Mouse (Mus musculus) left cerebral cortex, adult 18-20 months (tissue): ENCODE measurements at regions not wholly inside any gene's neighbourhood (a gene's known extent, or its start where the extent isn't known, plus 50 kb on each side); places are given as distances from the start of the nearest gene placed in this dataset.

Experiments used
- DNase-seq, 2 experiments: peaks; one replicate each; pipeline ENCODE4 v3.0.0; 2021 to 2022; ENCODE audit warnings: low spot score in 2 of 2, mixed read lengths in 1 of 2

DNA sequence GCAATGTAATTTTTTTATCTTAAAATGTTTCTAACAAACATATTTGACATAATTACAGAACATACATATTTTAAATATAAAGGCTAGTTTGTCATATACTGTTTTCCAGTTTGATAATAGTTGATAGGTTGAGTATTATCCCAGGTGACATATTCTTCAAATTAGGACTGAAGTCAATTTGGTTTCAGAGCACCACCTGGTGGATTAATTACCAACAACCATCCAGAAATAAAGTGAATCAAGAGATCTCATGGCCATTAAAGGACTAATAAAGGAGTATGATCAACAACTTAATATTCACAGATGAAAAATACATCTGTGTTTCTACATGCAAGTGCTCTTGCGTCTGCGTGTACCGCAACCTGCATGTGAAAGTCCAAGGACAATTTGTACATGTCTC lies 50.3 kb upstream of the Nmu start:
- DNase-seq: no peak

DNA sequence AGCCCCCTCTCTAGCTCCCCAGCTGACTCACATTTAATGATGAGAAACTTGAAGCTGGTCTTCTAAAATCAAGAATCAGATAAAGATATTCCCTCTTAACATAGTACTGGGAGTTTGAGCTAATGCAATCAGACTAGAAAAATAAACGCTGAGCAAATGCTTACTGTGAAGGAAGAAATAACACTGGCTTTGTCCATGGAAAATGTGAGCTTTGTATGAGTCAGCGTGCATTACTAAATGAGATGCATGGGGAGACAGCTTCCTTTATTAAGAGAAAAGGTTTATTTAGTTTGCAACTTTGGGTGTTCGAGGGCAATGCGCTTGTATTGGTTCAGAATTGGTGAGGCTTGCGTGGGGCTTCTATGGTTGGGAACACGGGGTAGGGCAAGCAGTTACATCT lies 52.7 kb upstream of the Nmu start:
- no peak for DNase-seq

DNA sequence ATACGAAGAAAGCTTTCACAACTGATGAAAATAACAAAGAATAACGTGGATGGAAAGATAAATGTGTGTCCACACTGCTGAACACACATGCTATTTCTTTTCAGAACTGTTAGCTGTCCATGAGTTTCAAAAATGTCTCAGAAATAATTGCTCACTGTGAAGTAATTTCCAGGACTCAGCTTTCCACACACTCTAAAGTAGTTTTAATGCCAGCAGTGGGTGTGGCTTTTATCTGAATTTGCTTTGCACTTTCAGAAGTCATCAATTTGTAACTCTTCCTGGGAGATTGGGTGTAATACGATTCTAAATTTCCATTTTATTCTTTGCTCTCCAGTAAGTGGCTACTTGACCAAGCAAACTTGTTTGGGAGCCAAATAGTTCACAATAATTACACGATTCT lies 53.5 kb upstream of the Nmu start:
- no peak for DNase-seq

DNA sequence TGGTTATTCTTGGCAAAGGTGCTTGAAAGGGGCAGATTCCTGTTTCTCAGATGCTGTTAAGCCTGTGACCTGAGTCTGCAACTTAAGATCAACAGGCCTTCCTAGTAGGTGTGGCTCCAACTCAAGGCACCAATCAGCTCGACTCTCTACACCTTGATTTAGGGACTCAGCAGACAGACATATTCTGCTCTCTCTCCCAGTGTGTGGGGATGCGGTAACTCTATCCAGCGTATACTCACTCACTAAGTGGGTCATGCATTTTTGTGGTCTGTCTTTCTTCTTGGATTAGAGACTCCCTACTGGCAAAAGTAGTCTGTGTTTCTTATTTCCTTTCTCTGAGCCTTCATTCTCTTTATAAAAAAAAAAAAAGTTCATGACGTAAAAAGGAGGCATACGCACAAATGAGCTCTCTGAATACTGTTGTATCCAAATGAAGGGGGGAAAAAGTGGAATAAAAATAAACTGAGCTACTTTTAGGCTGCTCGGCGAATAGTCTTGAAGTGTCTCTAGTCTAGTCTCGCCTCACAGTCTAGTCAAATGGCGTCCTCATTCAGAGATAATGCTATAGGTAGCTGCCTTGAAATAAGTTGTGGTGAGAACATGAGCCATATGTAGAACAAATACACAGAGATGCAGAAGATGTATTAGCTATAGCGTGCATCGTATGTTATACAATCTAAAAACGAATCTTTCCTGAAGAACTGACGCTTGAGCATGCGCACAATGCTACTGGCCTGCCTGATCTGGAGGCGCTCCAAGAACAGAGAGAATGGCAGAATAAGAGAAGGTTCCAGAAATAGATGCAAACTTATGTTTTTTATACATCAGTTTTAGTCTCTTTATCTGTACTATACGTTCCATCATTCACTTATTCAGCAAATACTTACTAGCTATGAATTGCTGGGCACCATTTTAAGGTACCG lies 55.6 kb upstream of the Nmu start:
- peak; percentile 26 to 48 for DNase-seq

DNA sequence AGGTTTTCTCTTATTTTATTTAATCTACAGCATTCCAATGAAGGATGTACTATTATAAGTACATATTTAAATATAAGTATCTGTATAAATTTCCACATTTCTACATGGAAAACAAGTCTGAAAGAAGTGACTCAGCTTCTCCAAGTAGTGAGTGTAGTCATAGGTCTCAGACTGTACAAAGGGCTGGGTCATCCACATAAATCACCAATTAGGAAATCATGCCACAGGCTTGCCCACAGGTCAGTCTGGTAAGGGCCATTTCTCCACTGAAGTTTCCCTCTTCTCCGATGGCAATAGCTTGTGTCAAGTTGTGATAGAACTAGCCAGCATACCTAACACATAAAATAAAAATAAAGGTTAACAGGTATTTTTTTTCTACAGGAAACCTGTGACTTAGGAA lies 56.3 kb upstream of the Nmu start:
- no peak for DNase-seq

DNA sequence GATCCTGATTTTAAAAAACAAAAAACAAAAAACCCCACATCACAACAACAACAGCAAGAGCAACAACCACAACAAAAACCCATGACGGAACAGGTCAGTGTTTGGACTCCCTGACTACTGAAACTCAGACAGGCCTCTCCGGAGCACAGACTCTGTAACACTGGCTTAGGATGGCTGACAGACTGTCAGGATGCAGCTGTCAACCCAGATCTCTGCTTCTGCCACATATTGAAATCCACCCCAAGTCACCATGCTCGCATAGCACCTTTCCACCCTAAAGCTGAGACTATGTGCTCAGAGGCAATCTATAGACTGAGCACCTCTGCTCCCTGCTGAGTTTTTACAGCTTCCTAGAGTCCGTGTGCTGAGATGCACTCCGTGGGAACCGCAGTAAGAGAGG lies 57.0 kb upstream of the Nmu start:
- DNase-seq: no peak

DNA sequence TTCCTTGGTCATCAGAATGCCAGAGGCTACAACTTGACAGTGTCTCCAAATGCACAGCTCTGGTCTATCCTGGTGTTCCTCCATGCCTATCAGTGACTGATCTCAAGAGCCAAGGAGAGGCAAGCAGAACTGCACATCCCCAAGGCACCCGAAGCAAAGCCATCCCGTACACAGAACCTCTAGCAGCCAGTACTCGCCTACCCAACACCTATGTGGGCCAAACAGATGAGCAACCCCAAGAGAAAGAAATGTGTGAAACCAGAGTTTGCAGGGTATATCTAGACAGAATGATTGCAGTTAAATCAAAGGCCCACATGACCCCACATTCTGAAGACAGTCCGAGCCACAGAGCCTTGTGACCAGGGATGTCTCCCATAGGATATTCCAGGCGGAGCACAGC lies 60.0 kb upstream of the Nmu start:
- DNase-seq: peak in 1 of 2 experiments; percentile 21

DNA sequence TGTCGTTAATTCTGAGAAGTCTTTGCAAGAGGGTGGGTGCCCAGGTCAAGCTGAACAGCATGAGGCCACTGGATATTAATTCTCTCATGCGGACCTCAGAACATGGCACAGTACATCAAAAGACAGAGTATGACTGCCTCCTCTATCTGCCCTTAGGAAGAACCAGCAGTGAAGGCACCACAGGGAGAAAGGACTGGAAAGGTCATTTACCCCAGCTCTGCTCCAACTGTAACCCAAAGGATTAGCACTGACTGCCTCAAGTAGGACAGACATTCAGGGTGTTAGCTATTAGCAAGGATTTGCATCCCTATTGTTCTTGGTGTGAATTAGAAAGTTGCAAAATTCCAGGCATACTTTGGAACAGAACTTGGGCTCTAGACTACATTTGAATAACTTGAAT lies 58.2 kb upstream of the Gm7271 start:
- DNase-seq: no peak

DNA sequence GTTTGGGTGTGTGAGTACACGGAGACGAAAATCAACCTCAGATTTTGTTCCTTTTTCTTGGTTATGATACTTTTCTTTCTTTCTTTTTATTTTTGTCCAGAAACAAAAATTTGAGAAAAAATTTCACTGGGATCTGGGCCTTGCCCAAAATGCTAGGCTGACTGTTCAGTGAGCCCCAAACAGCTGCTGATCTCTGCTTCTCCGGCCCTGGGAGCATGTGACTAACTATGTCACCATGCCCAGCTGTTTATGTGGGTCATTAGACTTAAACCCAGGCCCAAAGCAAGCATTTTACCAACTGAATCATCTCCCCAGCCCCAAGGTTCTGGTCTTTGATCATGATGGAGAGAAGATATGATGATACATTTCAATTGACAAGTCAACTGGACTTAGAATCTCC lies 56.3 kb upstream of the Gm7271 start:
- DNase-seq: no peak

DNA sequence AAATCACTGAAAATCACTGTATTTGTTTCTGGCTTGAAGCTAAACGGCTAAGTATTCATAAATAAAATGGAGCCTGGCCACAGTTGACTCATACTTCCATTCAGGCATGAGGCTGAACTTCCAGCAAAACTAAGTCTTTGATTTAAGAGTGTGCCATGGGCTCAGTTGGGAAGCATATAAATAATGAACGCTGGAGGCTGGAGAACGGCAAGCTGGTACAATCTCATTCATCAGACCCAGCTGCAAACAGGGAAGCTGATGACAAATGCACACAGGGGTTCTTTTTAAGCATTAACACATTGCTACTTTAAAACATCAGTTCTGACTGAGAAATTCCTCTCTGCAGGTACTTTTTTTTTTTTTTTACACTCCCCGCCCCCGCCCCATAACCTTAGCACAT lies 54.4 kb upstream of the Gm7271 start:
- no peak for DNase-seq

DNA sequence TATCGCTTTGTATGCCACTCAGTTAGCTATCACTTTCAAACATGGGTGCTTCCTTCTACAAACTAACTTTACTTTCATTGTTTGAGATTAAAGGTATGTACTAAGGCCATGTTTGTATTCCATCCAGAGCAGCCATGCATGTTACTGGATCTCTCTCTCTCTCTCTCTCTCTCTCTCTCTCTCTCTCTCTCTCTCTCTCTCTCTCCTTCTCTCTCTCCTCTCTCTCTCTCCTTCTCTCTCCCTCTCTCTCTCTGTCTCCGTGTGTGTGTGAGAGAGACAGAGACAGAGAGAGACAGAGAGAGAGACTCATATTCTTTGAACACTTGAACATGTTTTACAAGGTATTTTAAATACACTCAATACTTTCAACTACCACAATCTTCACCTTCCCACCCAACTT lies 50.2 kb upstream of the Gm7271 start:
- DNase-seq: no peak
